Mouse (Mus musculus) MN1 (cell line): ENCODE data around the gene Mprip.
"Not testable (repeated sequence)": the region's sequence is repeated elsewhere in the genome, so short reads cannot be mapped to it uniquely, and the experiment has no call there.

Experiments used
- DNase-seq: peaks from one replicate; pipeline ENCODE4 v3.0.0-alpha.2; 2016; ENCODE audit warnings: low spot score

The Mprip gene

DNA sequence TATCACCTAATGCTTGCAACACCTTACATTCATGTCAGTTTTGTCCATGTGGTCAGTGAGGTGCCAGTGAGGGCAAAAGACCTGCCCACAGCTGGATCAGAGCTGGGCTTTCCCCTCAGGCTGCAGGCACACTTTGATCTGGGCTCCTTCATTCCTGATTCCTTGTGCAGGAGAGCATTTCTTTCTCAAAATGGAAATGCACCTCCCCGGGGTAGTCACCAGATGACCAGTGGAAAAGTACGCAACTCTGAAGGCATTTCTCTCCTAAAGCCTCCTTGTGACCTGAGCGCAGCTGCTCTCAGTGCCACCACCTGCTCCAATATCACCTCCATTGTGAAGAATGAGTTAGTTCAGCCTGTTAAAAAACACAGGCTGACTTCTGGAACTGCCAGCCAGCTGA is at the start of gene Mprip:
TSS of gene Mprip (plus strand) at position 301 of the 400 bp plus-strand sequence.
- DNase-seq = no peak

DNA sequence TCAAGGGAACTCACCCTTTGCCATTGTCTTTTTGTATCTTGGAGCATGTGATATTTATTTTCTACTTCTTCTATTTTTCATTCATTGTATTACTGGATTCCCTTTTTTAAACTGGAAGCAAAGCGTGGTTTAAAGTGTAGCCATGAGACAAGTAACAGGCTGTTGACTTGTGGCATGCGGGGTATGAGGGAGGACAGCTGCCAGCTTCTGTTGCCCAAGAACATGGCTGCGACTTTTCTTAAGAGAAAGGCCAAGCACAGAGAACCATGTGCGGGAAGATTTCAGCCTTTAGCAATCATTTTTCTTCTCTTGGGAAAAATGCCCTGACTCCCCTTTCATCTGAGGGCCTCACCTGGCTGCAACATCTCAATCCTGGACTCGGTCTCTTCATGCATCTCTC is 49.5 kb upstream of the Mprip start:
- DNase-seq = no peak

DNA sequence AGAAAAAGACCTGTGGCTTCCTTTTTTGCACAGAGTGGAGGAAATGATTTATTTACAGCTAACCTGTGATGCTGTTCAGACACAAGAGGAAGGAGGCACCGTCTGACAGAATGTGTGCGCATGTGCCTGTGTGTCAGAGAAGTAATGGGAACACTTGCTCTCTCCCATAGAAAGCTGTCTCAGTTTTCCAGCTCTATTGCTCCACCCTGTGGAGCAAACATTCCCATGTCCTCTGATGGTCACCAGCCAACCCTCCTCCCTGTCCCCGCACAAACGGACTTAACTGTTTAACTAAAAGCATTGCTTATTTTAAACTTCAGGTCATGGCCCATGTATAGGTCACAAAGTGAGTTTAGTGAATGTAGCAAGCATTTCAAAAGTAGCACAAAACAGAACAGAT is 47.0 kb upstream of the Mprip start:
- peak; percentile 49 for DNase-seq

DNA sequence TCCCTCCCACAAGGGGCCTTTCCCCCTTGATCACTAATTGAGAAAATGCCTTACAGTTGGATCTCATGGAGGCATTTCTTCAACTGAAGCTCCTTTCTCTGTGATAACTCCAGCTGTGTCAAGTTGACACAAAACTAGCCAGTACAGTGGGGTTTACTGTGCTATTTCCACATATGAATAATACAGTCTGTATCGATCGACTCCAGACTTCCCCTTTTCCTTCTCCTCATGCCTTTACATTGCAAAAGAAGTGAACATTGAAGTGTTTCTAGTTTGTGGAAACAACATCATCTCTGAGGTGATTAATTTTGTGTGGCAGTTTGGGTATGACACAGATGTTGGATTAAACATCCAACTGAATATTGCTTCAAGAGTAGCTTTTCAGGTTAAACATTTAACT is 44.1 kb upstream of the Mprip start:
- not testable (repeated sequence) for DNase-seq

DNA sequence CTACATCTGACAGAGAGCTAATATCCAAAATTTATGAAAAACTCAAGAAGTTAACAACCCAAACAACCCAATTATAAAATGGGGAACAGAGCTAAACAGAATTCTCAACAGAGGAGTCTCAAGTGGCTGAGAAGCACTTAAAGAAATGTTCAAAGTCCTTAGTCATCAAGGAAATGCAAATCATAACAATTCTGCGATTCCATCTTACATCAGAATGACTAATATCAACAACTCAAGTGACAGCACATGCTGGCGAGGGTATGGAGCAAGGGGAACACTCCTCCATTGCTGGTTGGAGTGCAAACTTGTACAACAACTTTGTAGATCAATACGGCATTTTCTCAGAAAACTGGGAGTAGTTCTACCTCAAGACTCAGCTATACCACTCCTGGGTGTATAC is 38.9 kb upstream of the Mprip start:
- no peak for DNase-seq

DNA sequence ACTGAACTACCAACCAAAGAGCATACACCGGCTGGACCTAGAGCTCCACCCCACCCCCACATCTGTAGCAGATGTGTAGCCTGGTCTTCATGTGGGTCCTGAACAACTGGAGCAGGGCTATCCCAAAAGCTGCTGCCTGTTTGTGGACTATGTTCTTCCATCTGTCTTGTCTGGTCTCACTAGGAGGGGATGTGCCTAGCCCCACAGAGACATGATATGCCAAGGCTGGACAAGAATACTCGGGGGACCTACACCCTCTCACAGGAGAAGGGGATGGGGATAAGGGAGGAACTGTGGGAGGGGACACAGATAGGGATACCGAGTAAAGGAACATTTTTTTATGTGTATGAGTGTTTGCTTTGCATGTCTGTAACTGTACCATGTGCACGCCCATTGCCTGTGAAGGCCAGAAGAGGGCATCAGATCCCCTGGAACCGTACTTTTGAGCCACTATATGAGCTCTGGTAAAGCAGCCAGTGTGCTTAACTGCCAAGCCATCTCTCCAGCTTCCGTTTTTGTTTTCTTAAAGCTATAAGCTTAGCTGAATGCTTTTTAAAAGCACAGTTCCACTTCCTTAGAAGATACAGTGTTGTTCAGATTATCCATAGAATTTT is 37.0 kb upstream of the Mprip start:
- DNase-seq = peak; percentile 80

DNA sequence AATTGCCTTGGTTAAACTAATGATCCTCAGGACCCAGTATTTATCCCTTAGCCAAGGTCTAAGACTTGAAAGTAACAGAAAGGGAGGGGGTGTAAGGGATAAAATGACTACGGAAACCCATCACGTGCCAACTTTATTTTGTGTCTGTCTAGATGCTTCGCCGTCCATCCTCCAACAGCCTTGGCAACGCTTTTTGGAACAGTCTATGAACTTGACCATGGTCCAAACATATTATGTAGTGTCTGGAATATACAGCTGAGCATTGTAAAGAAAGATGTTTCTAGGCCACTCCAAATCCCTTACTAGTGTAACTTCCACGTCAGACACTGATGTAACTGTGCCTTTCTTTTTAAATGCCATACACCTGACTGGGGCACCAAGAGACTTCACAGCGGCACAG is 34.9 kb upstream of the Mprip start:
- DNase-seq = no peak

DNA sequence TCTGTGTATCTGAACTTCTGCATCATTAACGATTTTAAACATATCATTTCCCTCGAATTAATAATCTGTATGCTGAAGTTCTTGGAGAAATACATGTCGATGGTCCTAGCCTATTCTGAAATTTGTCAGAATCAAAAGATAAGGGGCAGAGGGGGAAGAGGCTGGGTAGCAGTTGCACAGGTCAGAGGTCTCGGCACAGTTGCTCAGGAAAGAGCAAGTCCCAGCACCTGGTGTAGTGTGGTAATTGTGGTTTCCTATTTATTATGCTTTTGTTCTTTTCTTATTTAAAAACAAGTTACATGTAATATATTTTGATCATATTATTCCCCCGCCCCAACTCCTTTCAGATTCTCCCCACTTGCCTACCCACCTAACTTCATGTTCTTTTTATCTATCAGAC is 32.9 kb upstream of the Mprip start:
- no peak for DNase-seq

DNA sequence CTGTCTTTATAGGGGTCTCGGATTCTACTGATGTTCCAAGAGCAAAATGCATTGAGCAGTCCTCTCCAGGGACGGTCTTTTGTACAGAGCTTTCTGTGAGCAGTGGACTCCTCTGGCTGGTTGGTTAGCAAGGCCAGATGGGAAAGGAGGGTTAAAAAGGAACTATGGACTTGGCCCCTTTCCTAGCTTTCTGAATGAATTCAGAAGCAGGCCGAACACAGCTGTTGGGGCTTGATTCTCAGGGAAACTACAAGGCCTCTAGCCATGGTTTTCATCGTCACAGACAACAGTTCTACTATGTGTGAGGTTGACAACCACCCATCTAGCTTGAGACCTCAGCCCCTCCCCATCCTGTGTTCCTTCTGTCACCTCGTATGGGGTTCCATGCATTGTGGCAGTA is 31.2 kb upstream of the Mprip start:
- no peak for DNase-seq

DNA sequence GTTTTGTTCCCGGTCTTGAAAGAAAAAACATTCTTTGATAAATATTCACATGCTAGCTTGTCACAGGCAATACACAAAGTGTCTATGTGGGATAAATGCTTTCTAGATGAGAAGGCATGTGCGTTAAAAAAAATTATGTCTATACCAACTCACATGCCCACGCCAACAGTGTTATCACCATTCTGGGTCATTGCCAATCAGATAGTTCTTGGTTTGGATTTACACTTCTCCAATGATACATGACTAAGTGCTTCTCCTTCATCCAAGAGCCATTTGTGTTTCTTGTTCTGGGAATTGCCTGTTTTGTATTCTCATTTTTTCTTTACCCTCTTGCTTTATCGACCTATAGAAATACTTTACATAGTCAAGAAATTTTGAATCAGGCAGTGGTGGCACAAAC is 29.1 kb upstream of the Mprip start:
- DNase-seq = no peak

DNA sequence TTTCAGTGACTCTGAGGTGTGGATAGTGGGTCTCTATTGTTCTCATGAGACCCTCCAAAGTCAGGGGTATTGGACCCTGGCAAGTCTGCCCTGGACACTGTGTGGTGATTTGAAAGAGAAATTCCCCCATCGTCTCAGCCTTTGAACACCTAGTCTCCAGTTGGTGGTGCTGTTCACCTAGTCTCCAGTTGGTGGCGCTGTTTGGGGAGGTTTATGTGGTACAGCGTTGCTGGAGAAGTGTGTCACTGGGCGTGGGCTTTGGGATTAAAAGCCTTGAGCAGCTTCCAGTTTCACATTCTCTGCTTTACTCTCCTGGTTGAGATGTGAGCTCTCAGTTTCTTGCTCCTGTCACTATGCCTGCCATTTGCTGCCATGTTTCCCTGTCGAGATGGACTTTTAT is 28.1 kb upstream of the Mprip start:
- peak; percentile 25 for DNase-seq

DNA sequence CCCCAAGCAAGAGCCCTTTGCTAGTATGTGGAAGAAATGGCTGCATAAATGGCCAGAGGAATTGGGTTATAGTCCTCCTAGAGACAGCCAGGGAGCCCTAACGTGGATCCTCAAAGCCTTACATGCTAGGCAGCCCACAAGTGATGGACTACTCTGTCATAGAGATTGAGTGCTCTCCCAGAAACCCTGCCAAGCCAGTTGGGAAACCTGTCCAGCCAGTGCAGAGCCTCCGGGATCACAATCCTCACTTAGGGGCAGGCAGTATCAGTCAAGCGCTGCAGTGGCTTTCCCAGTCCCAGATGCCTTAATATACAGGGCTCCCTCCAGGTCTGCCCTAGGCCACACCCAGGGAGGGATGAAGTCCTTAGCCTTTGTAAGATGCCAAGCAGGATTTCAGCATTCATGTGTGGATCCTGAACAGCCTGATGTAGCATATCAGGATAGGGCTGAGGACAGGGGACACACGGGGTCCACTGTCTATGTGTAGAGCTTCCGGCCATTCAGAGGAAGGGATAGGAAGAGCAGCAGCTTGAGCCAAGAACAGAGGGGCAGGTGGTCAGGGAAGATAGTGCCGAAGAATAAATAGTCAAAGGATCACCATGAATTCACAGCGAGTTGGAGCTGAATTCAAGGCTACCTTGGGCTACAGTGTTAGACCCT is 27.0 kb upstream of the Mprip start:
- no peak for DNase-seq

DNA sequence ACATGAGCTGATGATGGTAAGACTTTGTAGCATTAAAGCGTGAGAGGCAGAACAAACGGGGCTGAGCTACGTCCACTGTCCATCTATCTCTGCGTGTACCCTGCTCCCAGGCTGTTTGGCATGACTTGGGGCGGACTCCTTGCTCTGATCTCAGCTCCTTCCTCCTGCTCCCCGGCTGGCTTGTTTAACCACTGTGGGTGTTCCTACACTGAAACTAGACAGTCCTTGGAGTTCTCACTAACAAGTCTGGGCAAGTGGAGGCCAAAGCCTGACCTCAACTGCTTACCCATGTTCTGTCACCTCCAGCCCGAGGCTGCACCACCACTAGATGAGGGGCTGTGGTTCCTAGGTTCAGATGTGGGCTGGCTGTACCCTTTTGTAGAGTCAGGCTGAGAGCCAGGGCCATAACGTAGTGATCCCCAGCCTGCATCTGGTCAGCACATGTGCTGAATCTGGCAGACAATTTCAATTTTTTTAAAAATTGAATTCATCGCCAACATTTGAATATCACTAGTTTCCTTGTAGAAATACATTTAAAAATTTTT is 25.8 kb upstream of the Mprip start:
- no peak for DNase-seq

DNA sequence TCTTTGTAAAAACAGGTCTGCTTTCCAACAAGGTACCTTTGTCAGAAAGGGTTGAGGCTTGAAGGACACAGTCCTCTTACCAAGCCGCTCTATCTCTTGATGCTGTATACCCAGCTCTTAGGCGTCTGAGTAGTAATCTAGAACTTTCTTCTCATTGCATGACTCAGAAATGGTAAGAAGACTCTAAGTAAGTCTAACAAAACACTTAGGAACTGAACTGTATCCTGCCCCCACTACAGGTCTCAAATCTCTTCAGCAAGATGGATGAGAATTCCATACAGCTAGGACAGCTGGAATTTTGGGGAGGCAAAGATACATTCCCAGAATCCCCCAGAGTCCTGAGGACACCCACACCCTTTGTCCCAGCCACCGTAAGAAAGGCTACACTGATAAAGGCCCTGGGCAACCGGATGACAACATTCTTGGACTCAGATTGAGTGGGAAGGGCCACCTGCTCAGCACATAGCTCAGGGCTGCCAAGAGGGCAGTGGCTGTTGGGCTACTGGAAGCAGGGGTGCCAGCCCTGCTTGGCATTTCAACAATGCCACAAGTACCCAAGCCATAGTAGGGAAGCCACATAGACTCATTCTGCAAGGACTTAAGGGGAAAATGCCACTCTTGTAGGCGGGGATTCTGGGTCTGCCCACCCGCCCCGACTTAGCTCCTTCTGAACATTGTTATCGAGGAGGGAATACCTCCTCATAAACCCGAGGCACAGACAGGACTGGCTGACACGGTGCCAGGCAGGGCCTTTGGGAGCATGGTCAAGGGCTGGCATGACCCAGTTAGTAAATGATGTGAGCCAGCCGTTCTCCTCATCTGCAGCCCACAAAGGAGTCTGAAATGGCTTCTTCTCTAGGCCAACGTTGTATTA is 25.0 kb upstream of the Mprip start:
- peak; percentile 31 for DNase-seq

DNA sequence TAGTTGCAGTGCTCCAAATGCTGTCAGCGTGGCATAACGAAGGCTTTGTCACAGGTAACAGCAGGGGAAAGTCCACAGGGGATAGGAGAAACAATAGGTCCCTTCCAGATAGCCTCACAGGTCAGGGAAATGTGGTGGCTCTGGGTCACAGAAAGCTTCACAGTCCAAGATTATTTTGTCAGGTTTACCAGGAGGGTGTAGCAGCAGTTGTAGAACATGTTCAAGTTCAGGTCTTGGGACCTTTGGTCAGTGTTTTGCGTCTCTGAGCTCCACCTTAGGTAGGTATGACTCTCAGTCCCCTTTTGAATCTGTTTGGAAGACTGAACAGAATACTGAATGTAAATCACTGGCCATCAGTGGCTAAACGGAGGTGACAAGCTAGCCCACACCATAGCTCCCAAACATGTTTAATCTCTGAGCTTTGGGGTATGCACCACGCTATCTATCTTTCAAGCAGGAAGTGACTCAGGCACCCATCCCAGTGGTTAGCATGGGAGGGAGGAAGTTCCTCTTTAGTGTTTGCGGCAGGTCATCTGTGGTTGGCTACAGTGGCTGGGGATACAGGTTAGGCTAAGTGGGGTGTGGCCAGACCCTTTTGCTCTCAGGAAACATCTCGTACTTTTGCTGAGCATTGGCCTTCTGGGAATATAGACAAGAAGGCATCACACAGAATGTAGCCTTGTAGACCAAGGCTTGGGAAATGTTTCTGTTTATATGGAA is 24.2 kb upstream of the Mprip start:
- no peak for DNase-seq

DNA sequence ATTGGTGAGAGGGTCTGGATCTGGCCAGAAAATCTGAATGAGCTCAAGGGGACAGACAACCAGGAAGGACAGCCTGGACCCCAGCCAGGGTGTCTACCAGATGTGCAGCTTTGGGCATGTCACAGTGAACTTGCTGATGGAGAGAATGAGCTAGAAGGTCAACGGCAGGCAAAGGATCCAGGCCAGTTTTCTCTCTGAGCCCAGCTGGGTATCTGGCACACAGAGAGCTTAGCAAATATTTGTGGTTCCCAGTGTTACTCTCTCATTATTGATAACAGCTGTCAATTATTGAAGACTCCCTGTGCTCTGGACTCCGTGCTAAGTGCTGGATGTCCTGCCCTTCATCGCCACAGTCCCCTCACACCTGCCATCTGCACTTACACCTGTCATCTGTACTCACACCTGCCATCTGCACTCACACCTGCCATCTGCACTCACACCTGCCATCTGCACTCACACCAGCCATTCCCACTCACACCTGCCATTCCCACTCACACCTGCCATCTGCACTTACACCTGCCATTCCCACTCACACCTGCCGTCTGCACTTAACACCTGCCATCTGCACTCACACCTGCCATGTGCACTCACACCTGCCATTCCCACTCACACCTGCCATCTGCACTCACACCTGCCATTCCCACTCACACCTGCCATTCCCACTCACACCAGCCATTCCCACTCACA is 21.0 kb upstream of the Mprip start:
- DNase-seq = no peak

DNA sequence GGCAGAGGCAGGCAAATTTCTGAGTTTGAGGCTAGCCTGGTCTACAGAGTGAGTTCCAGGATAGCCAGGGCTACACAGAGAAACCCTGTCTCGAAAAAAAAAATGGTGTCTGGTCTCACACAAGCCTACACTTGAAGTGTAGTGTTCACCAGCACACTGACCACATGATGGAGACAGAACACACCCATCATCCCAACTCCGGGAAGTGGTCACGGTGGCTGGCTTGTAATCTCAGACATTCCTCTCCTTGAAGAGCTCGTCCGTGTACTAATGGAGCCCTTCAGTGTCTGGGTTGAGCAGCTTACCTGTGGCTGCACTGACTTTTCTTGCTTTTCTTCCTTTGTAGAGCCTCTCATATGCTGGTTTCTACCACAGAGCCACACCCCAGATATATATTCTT is 19.9 kb upstream of the Mprip start:
- DNase-seq = no peak

DNA sequence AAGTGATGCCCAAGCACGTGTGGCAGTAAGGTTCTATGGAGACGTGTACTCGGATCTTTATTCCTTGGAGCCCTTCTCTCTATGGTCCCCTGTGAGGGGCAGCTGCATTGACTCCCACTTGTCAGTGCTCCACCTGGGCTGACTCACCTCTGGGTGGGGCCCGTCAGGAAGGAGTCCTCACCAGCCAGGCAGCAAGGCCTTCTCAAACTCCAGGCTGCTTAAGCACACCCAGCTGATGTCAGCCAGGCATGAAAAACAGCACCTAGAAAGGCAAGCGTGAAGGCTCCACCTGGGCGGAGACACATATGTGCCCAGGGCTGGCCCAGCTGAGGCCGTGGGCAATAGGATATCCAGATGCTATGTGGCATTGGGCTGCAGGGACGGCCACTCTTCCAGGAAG is 18.7 kb upstream of the Mprip start:
- no peak for DNase-seq

DNA sequence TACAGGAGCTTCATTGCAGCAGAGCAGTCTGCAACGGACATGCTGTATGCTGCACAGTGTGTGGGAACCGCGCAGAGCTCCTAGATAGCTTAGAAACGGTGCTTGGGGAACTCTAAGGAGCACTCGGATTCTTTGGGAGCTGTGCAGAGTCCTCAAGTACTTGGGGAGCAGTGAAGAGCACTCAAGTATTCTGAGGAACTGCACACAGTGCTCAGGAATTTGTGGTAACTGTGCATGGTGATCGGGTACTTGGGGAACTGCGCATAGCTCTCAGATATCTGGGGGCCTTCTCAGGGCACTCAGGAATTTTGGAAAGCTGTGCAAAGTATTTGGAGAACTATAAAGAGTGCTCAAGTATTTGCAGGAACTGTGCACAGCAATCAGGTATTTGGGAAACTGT is 16.1 kb upstream of the Mprip start:
- no peak for DNase-seq

DNA sequence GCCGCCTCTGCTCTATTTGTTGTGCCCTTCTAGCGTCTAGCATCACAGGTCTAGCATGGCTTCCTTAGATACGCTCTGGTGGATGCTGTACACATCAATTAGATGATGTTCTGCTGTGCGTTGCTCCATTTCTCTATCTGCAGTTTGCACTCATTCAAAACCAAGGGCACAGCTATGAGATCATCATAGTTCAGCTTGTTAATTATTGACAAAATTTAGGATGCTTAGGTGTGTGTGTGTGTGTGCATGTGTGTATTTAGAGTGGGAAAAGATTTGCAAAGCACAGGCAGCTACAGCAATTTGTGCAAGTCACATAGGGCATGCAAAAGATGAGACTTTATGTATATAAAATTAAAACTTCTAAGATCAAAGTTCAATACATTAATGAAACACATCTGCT is 12.0 kb upstream of the Mprip start:
- DNase-seq = no peak

DNA sequence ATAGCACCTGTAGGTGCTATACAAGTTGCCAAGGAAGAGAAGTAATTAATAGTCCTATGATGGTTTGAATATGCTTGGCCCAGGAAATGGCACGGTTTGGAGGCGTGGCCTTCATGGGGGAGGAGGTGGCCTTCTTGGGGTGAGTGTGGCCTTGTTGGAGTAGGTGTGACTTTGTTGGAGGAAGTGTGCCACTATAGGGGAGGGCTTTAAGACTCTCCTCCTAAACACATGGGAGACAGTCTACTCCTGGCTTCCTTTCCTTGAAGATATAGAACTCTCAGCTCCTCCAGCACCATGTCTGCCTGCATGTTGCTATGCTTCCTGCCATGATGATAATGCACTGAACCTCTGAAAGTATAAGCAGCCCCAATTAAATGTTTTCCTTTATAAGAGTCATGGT is 8.1 kb upstream of the Mprip start:
- no peak for DNase-seq

DNA sequence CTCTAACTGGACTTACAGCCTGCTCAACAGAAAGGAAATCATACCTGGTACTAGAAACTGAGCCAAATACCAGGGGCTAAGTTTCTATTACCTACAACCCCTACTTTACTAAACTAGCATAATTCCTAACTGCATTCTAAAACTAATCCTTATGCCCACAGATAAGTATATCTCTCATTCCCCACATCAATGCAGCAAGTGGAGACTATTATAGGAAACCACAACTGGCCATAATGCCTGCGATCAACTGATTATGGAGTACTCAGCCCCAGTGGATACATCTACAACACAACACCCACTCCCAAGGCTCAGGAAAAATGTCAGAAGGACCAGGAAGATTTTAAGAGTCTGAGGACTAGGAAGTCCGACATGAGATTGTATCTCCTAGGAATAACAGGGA is 7.6 kb upstream of the Mprip start:
- DNase-seq = no peak
